In genomic region chr17:94093984-94094660, GRCm38 (mm10) we compare ENCODE assay signal across 25 mouse cellular contexts.
DNase-seq lines count a peak whose midpoint lies in the region; ATAC-seq lines count a peak whose summit lies in the region.
"Had no signal": no experiment of that assay in that cellular context is flagged by ENCODE, and none has a peak within 500 bp of the region (broad histone marks: within the 10 kb centered on the region; RNA-seq: fewer than 3 reads in every experiment).

No protein-coding gene starts in this region.

- no peak overlapping the region for H3K27ac ChIP-seq in hindbrain, embryonic 11.5 days (ENCODE audit: low read depth, low read length)
- H3K27ac ChIP-seq in hindbrain, embryonic 12.5 days, result no peak overlapping the region
- H3K27ac ChIP-seq in embryonic facial prominence, embryonic 14.5 days (replicated peaks; ENCODE audit: low read depth, low read length), result no peak overlapping the region
- 0 out of 2 replicates have a peak overlapping the region, but pooled peaks have one; percentile 41 for H3K27ac ChIP-seq in limb, embryonic 12.5 days
- H3K27ac ChIP-seq: forebrain, embryonic 12.5 days; gastrocnemius, adult 2 months; hindbrain, embryonic 13.5 days; liver, embryonic 14.5 days; lung, embryonic 15.5 days; midbrain, embryonic 15.5 days; neural tube, embryonic 12.5 days had no signal

- peak; percentile 10 for DNase-seq in hindbrain, embryonic 11.5 days (ENCODE audit: low spot score)
- DNase-seq in embryonic facial prominence, embryonic 14.5 days (ENCODE audit: low spot score), result peak; percentile 62
- DNase-seq in ovary, postnatal 14 days (ENCODE audit: low spot score), result no peak
- no peak for DNase-seq in cerebellum, postnatal 4 days (ENCODE audit: low spot score in 2 of 2)
- no peak for DNase-seq in gastrocnemius, postnatal 14 days
- DNase-seq: adrenal gland, postnatal 10 days; cerebellum, adult 2 months; cerebellum, postnatal 25 days; gastrocnemius, adult 2 months; kidney, adult 8-10 months; kidney, postnatal 10 days; left cerebral cortex, postnatal 4 days; lung, postnatal 36 days; thymus, adult 18-20 months; thymus, postnatal 36 days had no signal

- no peaks in the 10 kb centered on the region for H3K9me3 ChIP-seq in hindbrain, embryonic 11.5 days (ENCODE audit: control insufficient read depth, low read length)
- no peaks in the 10 kb centered on the region for H3K9me3 ChIP-seq in hindbrain, embryonic 12.5 days (replicated peaks)
- no peaks in the 10 kb centered on the region for H3K9me3 ChIP-seq in embryonic facial prominence, embryonic 14.5 days (ENCODE audit: control insufficient read depth, low read length)
- H3K9me3 ChIP-seq in limb, embryonic 12.5 days, result no peaks in the 10 kb centered on the region
- H3K9me3 ChIP-seq: forebrain, embryonic 12.5 days; hindbrain, embryonic 13.5 days; lung, embryonic 15.5 days; megakaryocyte, embryonic 14.5 days; midbrain, embryonic 15.5 days; neural tube, embryonic 12.5 days had no signal

- no peaks in the 10 kb centered on the region for H3K27me3 ChIP-seq in hindbrain, embryonic 11.5 days (ENCODE audit: control insufficient read depth, insufficient read depth, low read length)
- H3K27me3 ChIP-seq in hindbrain, embryonic 12.5 days, result no peaks in the 10 kb centered on the region
- no peaks in the 10 kb centered on the region for H3K27me3 ChIP-seq in embryonic facial prominence, embryonic 14.5 days (replicated peaks; ENCODE audit: control insufficient read depth, insufficient read depth, low read length)
- H3K27me3 ChIP-seq in limb, embryonic 12.5 days, result no peaks in the 10 kb centered on the region
- H3K27me3 ChIP-seq: forebrain, embryonic 12.5 days; hindbrain, embryonic 13.5 days; lung, embryonic 15.5 days; megakaryocyte, embryonic 14.5 days; midbrain, embryonic 15.5 days; neural tube, embryonic 12.5 days had no signal

- H3K4me1 ChIP-seq in hindbrain, embryonic 11.5 days (replicated peaks; ENCODE audit: control insufficient read depth, insufficient read depth, low read length), result no peaks in the 10 kb centered on the region
- H3K4me1 ChIP-seq in hindbrain, embryonic 12.5 days, result no peaks in the 10 kb centered on the region
- peaks cover 8% of the 10 kb centered on the region; the same call in 1 of the 2 replicates for H3K4me1 ChIP-seq in embryonic facial prominence, embryonic 14.5 days (ENCODE audit: control insufficient read depth, insufficient read depth, low read length)
- no peaks in the 10 kb centered on the region; the same call in 1 of the 2 replicates for H3K4me1 ChIP-seq in limb, embryonic 12.5 days (replicated peaks)
- H3K4me1 ChIP-seq: forebrain, embryonic 12.5 days; hindbrain, embryonic 13.5 days; lung, embryonic 15.5 days; megakaryocyte, embryonic 14.5 days; midbrain, embryonic 15.5 days; neural tube, embryonic 12.5 days had no signal

- no peak overlapping the region for H3K9ac ChIP-seq in hindbrain, embryonic 11.5 days (ENCODE audit: low read depth, low read length)
- H3K9ac ChIP-seq in hindbrain, embryonic 12.5 days, result no peak overlapping the region
- H3K9ac ChIP-seq in embryonic facial prominence, embryonic 14.5 days (ENCODE audit: low read depth, low read length), result no peak overlapping the region
- H3K9ac ChIP-seq in limb, embryonic 12.5 days (replicated peaks), result no peak overlapping the region
- H3K9ac ChIP-seq: forebrain, embryonic 12.5 days; hindbrain, embryonic 13.5 days; liver, embryonic 14.5 days; lung, embryonic 15.5 days; midbrain, embryonic 15.5 days; neural tube, embryonic 12.5 days had no signal

- no peak overlapping the region for H3K4me2 ChIP-seq in hindbrain, embryonic 11.5 days (replicated peaks; ENCODE audit: low read depth, low read length)
- H3K4me2 ChIP-seq in hindbrain, embryonic 12.5 days (replicated peaks), result no peak overlapping the region
- no peak overlapping the region for H3K4me2 ChIP-seq in embryonic facial prominence, embryonic 14.5 days (ENCODE audit: low read depth, low read length)
- H3K4me2 ChIP-seq in limb, embryonic 12.5 days, result no peak overlapping the region
- H3K4me2 ChIP-seq: forebrain, embryonic 12.5 days; heart, embryonic 11.5 days; hindbrain, embryonic 13.5 days; lung, embryonic 15.5 days; midbrain, embryonic 15.5 days; neural tube, embryonic 12.5 days had no signal

- no peak for ATAC-seq in hindbrain, embryonic 11.5 days (ENCODE audit: low FRiP score)
- no peak for ATAC-seq in hindbrain, embryonic 12.5 days (ENCODE audit: low FRiP score)
- peak; percentile 60; the same call in 1 of the 2 replicates for ATAC-seq in embryonic facial prominence, embryonic 14.5 days (ENCODE audit: low read depth)
- no peak for ATAC-seq in limb, embryonic 12.5 days (ENCODE audit: insufficient number of reproducible peaks, insufficient read depth, low FRiP score, low TSS enrichment, low read depth)
- ATAC-seq: midbrain, embryonic 15.5 days had no signal

- H3K4me3 ChIP-seq in hindbrain, embryonic 11.5 days (ENCODE audit: low read depth, low read length), result no peak overlapping the region
- no peak overlapping the region for H3K4me3 ChIP-seq in hindbrain, embryonic 12.5 days
- no peak overlapping the region for H3K4me3 ChIP-seq in embryonic facial prominence, embryonic 14.5 days (ENCODE audit: low read depth, low read length)
- H3K4me3 ChIP-seq in limb, embryonic 12.5 days (replicated peaks), result no peak overlapping the region
- H3K4me3 ChIP-seq: forebrain, embryonic 12.5 days; gastrocnemius, adult 2 months; hindbrain, embryonic 13.5 days; lung, embryonic 15.5 days; megakaryocyte, embryonic 14.5 days; midbrain, embryonic 15.5 days; neural tube, embryonic 12.5 days had no signal

- 70% methylated on average over 4 of the region's 4 CpGs for WGBS in hindbrain, embryonic 11.5 days
- 63% methylated on average over 4 of the region's 4 CpGs for WGBS in hindbrain, embryonic 12.5 days
- WGBS in embryonic facial prominence, embryonic 14.5 days, result 37% methylated on average over 4 of the region's 4 CpGs
- WGBS in limb, embryonic 12.5 days, result 23% methylated on average over 4 of the region's 4 CpGs

- H3K36me3 ChIP-seq in hindbrain, embryonic 11.5 days (ENCODE audit: control insufficient read depth, insufficient read depth, low read length), result no peaks in the 10 kb centered on the region
- H3K36me3 ChIP-seq in hindbrain, embryonic 12.5 days, result no peaks in the 10 kb centered on the region
- H3K36me3 ChIP-seq in embryonic facial prominence, embryonic 14.5 days (ENCODE audit: control insufficient read depth, insufficient read depth, low read length), result no peaks in the 10 kb centered on the region
- no peaks in the 10 kb centered on the region for H3K36me3 ChIP-seq in limb, embryonic 12.5 days
- H3K36me3 ChIP-seq: forebrain, embryonic 12.5 days; hindbrain, embryonic 13.5 days; lung, embryonic 15.5 days; midbrain, embryonic 15.5 days; neural tube, embryonic 12.5 days had no signal

- intact Hi-C loops in gastrocnemius, postnatal 14 days (cut with DNase I; ENCODE audit: low total_unique reads), result no loop called here

Comparison
In these comparisons a context has a peak if more than half of its experiments do, and no peak if none do; other contexts are left out.
1. DNase-seq: peak in hindbrain, embryonic 11.5 days (single experiment) and embryonic facial prominence, embryonic 14.5 days (single experiment); none in ovary, postnatal 14 days (single experiment), cerebellum, postnatal 4 days (0 of 2) and gastrocnemius, postnatal 14 days (single experiment).